Mouse (Mus musculus) hindbrain, embryonic 10.5 days (tissue): ENCODE results near the gene Fam76a. TPM values are rescaled to one million over a fixed set of nuclear protein-coding genes. Genes with fewer than 3 reads are reported as not detected.
"Not testable (repeated sequence)": the region's sequence is repeated elsewhere in the genome, so short reads cannot be mapped to it uniquely, and the experiment has no call there.

Source experiments
- DNase-seq: peaks from one replicate; pipeline ENCODE4 v3.0.0-alpha.2; 2017; ENCODE audit warnings: low spot score
- H3K27ac ChIP-seq: fragments of 300-500 bp; sonication (generic); 2 replicates; pipeline ENCODE4 v1.5.1; 2016; ENCODE audit warnings: mild to moderate bottlenecking, moderate library complexity
- H3K27me3 ChIP-seq: fragments of 300-500 bp; sonication (generic); 2 replicates; pipeline ENCODE4 v1.6.1; 2016; ENCODE audit warnings: mild to moderate bottlenecking; ENCODE audit not compliant: poor library complexity, insufficient read depth, severe bottlenecking
- H3K36me3 ChIP-seq: fragments of 300-500 bp; sonication (generic); 2 replicates; pipeline ENCODE4 v1.6.1; 2016; ENCODE audit warnings: mild to moderate bottlenecking, moderate library complexity
- H3K4me1 ChIP-seq: fragments of 300-500 bp; sonication (generic); replicated peaks from 2 replicates; pipeline ENCODE4 v1.6.1; 2016; ENCODE audit warnings: mild to moderate bottlenecking
- H3K4me3 ChIP-seq: fragments of 300-500 bp; sonication (generic); 2 replicates; pipeline ENCODE4 v1.5.1; 2016; ENCODE audit warnings: mild to moderate bottlenecking, moderate library complexity
- H3K9me3 ChIP-seq: fragments of 300-500 bp; sonication (generic); 2 replicates; pipeline ENCODE4 v1.6.1; 2016; ENCODE audit warnings: mild to moderate bottlenecking, moderate library complexity
- WGBS: fragments of 180-500 bp; shearing (Covaris S2); methylation state at CpG from one replicate; pipeline ENCODE4 v1.1.7; 2016; 5-methylcytosine and 5-hydroxymethylcytosine counted together
- polyA plus RNA-seq: library from polyadenylated mRNA; unstranded; fragments of >200 nt; fragmentation: Nextera tagmentation; extraction: Ambion mirVana; gene quantifications from 2 replicates; pipeline ENCODE4 v1.2.1, GENCODE M21; 2016

Fam76a gene
- polyA plus RNA-seq, 1 experiment from 2014 or later, result 33.2 TPM

GRCm38 (mm10) chr4:132941012-132941729 lies 18.8 kb upstream of the Fam76a start:
- 56% methylated on average over 23 of the region's 23 CpGs for WGBS
- no peak overlapping the region for H3K27ac ChIP-seq
- H3K27me3 ChIP-seq, result peaks cover 23% of the 10 kb centered on the region
- peaks cover 41% of the 10 kb centered on the region for H3K4me1 ChIP-seq
- H3K4me3 ChIP-seq, result no peak overlapping the region
- H3K36me3 ChIP-seq, result no peaks in the 10 kb centered on the region
- 0 out of 2 replicates have a peak, but pooled peaks cover 3% of the 10 kb centered on the region for H3K9me3 ChIP-seq
- DNase-seq, result no peak

GRCm38 (mm10) chr4:132939421-132940127 lies 17.2 kb upstream of the Fam76a start:
- Histone ChIP-seq H3K4me1 (peaks cover 37% of the 10 kb centered on the region), H3K9me3 (0 out of 2 replicates have a peak, but pooled peaks cover 3% of the 10 kb centered on the region), H3K4me3 (no peak overlapping the region), H3K27ac (0 out of 2 replicates have a peak overlapping the region, but pooled peaks have one; percentile 50), H3K36me3 (no peaks in the 10 kb centered on the region), H3K27me3 (peaks cover 23% of the 10 kb centered on the region)
- 25% methylated on average over 22 of the region's 22 CpGs for WGBS
- peak; percentile 85 for DNase-seq

- peaks cover 23% of the 10 kb centered on the region for H3K27me3 ChIP-seq
- peaks cover 42% of the 10 kb centered on the region for H3K4me1 ChIP-seq
- H3K9me3 ChIP-seq, result 0 out of 2 replicates have a peak, but pooled peaks cover 3% of the 10 kb centered on the region
- WGBS, result 57% methylated on average over 12 of the region's 12 CpGs
- H3K36me3 ChIP-seq, result no peaks in the 10 kb centered on the region
- no peak overlapping the region for H3K4me3 ChIP-seq
- DNase-seq, result peak; percentile 47
- H3K27ac ChIP-seq, result peak overlapping the region; percentile 81
These were observed 16.0 kb upstream of the Fam76a start for GRCm38 (mm10) chr4:132938181-132938941.

- WGBS, result 26% methylated on average over 7 of the region's 7 CpGs
- DNase-seq, result no peak
- 0 out of 2 replicates have a peak, but pooled peaks cover 3% of the 10 kb centered on the region for H3K9me3 ChIP-seq
- H3K27ac ChIP-seq, result no peak overlapping the region
- H3K36me3 ChIP-seq, result no peaks in the 10 kb centered on the region
- H3K4me3 ChIP-seq, result no peak overlapping the region
- no peaks in the 10 kb centered on the region for H3K27me3 ChIP-seq
- peaks cover 31% of the 10 kb centered on the region for H3K4me1 ChIP-seq
These were observed 12.3 kb upstream of the Fam76a start for GRCm38 (mm10) chr4:132934639-132935038.

GRCm38 (mm10) chr4:132932752-132933404 lies 10.5 kb upstream of the Fam76a start:
- DNase-seq, result no peak
- no peaks in the 10 kb centered on the region for H3K36me3 ChIP-seq
- H3K9me3 ChIP-seq, result 0 out of 2 replicates have a peak, but pooled peaks cover 3% of the 10 kb centered on the region
- 79% methylated on average over 4 of the region's 4 CpGs for WGBS
- H3K27me3 ChIP-seq, result no peaks in the 10 kb centered on the region
- H3K4me1 ChIP-seq, result peaks cover 18% of the 10 kb centered on the region
- no peak overlapping the region for H3K4me3 ChIP-seq
- no peak overlapping the region for H3K27ac ChIP-seq

GRCm38 (mm10) chr4:132930784-132931183 lies 8.4 kb upstream of the Fam76a start:
- H3K9me3 ChIP-seq, result no peaks in the 10 kb centered on the region
- no peaks in the 10 kb centered on the region for H3K27me3 ChIP-seq
- 7% methylated on average over 8 of the region's 8 CpGs for WGBS
- DNase-seq, result no peak
- H3K4me3 ChIP-seq, result no peak overlapping the region
- H3K36me3 ChIP-seq, result no peaks in the 10 kb centered on the region
- H3K27ac ChIP-seq, result no peak overlapping the region
- peaks cover 13% of the 10 kb centered on the region for H3K4me1 ChIP-seq

GRCm38 (mm10) chr4:132926520-132926919 lies 4.2 kb upstream of the Fam76a start:
- not testable (repeated sequence) for H3K9me3 ChIP-seq, H3K4me3 ChIP-seq, H3K36me3 ChIP-seq, DNase-seq, H3K27ac ChIP-seq, H3K27me3 ChIP-seq
- H3K4me1 ChIP-seq, result peaks cover 23% of the 10 kb centered on the region
- WGBS, result 74% methylated on average over 2 of the region's 2 CpGs

GRCm38 (mm10) chr4:132922061-132922530 lies 262 bp downstream of the Fam76a start:
- H3K4me3 ChIP-seq, result peak overlapping the region; percentile 94
- H3K27ac ChIP-seq, result peak overlapping the region; percentile 93
- peaks cover 31% of the 10 kb centered on the region for H3K36me3 ChIP-seq
- under 1% methylated on average over 50 of the region's 50 CpGs for WGBS
- no peak for DNase-seq
- peaks cover 28% of the 10 kb centered on the region for H3K4me1 ChIP-seq
- H3K27me3 ChIP-seq, result no peaks in the 10 kb centered on the region
- no peaks in the 10 kb centered on the region for H3K9me3 ChIP-seq

GRCm38 (mm10) chr4:132921488-132921887 lies 870 bp downstream of the Fam76a start:
- Histone ChIP-seq H3K4me1 (peaks cover 28% of the 10 kb centered on the region), H3K36me3 (peaks cover 37% of the 10 kb centered on the region), H3K27me3 (no peaks in the 10 kb centered on the region), H3K4me3 (peak overlapping the region; percentile 94), H3K27ac (peak overlapping the region; percentile 93; the same call in 1 of the 2 replicates), H3K9me3 (no peaks in the 10 kb centered on the region)
- DNase-seq, result no peak
- WGBS, result 43% methylated on average over 12 of the region's 12 CpGs

GRCm38 (mm10) chr4:132920171-132920570 lies 2.2 kb downstream of the Fam76a start:
- H3K27me3 ChIP-seq, result no peaks in the 10 kb centered on the region
- no peak overlapping the region for H3K27ac ChIP-seq
- H3K4me1 ChIP-seq, result peaks cover 28% of the 10 kb centered on the region
- H3K9me3 ChIP-seq, result no peaks in the 10 kb centered on the region
- H3K36me3 ChIP-seq, result peaks cover 50% of the 10 kb centered on the region
- WGBS, result 92% methylated on average over 4 of the region's 4 CpGs
- DNase-seq, result no peak
- H3K4me3 ChIP-seq, result no peak overlapping the region

GRCm38 (mm10) chr4:132918493-132918892 lies 3.9 kb downstream of the Fam76a start:
- H3K27me3 ChIP-seq, H3K9me3 ChIP-seq, H3K27ac ChIP-seq, DNase-seq, H3K4me3 ChIP-seq: not testable (repeated sequence)
- Histone ChIP-seq H3K36me3 (peaks cover 67% of the 10 kb centered on the region), H3K4me1 (peaks cover 21% of the 10 kb centered on the region)
- WGBS, result 84% methylated on average over 6 of the region's 6 CpGs

- no peaks in the 10 kb centered on the region for H3K9me3 ChIP-seq
- no peak overlapping the region for H3K27ac ChIP-seq
- peaks cover 95% of the 10 kb centered on the region for H3K36me3 ChIP-seq
- H3K27me3 ChIP-seq, result no peaks in the 10 kb centered on the region
- WGBS, result 92% methylated on average over 6 of the region's 6 CpGs
- H3K4me1 ChIP-seq, result no peaks in the 10 kb centered on the region
- H3K4me3 ChIP-seq, result no peak overlapping the region
- DNase-seq, result no peak
These were observed 10.2 kb downstream of the Fam76a start for GRCm38 (mm10) chr4:132912156-132912555.
